Mouse (Mus musculus): Measurements from ENCODE around the gene Pdhb.

DNA sequence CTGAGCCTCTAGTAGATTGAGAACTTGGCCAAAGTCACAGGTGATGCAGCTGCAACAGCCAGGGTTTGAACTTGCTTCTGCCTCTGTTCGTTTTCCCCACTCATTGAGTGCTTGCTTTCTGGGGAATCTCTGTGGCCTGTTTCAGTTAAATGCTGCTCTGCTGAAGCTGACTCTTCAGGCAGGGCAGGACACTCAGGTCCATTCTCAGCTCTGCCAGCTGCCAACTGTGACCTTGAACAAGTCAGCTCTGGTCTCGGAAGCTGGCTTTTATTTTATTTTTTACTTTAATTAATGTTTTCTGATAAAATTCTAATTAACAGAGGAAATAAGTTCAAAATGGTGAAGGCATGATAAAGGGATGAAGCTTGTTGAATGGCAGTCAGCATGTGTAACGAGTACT is 14.1 kb downstream of the Pdhb start:
- TF ChIP-seq POLR2A (IDR thresholded peaks at IDR 0.05; ENCODE audit: extremely low read depth, insufficient read depth, low read length) (no peak), CTCF (IDR thresholded peaks at IDR 0.05; ENCODE audit: low read depth, low read length) (no peak)
